In the genomic region with DNA sequence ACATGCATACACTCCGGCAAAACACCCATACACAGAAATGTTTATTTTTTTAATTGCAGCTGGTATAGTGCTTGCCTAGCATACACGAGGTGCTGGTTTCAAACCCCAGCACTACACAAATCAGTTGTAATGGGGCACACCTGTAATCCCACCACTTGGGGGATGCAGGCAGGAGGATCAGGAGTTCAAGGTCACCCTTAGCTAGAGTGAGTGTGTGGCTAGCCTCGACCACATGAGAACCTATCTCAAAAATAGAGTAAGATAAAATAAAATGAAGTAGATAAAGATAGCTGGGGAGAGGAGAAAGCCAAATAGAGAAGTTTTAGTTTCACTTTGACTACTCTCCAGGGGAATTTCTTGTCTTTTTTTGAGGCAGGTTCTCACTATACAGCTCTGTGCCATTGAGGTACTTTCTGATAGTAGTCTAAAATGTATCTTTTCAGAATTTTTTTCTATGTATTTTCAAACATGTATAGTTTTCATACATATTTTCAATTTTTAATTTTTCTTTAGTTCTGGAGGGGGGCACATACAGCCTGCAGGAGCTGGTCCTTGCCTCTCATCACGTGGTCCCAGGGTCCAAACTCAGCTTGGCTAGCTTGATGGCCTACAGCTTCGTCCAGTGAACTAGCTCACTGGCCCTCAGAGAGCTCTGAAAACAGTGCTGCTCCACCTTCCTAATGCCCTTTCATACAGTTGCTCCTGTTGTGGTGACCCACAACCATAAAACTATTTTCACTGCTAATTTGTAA, we compare ENCODE assay signal across 27 mouse cellular contexts. TPM values are rescaled to one million over a fixed set of nuclear protein-coding genes. Genes with fewer than 3 reads are reported as not detected.
DNase-seq lines count a peak whose midpoint lies in the region; ATAC-seq and TF ChIP-seq lines count a peak whose summit lies in the region.
"Had no signal": no experiment of that assay in that cellular context is flagged by ENCODE, and none has a peak within 500 bp of the region (broad histone marks: within the 10 kb centered on the region; RNA-seq: fewer than 3 reads in every experiment).

No protein-coding gene starts in this region.

- ATAC-seq in granulocyte monocyte progenitor cell, adult 5-6 weeks (replicated peaks; ENCODE audit: poor library complexity, severe bottlenecking) = peak; percentile 79
- 0 out of 2 replicates have a peak, but pooled peaks have one; percentile 22 for ATAC-seq in megakaryocyte-erythroid progenitor cell, adult 5-6 weeks (replicated peaks; ENCODE audit: low FRiP score, low TSS enrichment, poor library complexity, severe bottlenecking)
- ATAC-seq in lung, postnatal 0 days = no peak
- ATAC-seq: liver, postnatal 0 days; midbrain, embryonic 16.5 days; Patski had no signal

- no peaks in the 10 kb centered on the region for H3K27me3 ChIP-seq in lung, postnatal 0 days (replicated peaks; ENCODE audit: insufficient read depth, low read length)
- H3K27me3 ChIP-seq: embryonic facial prominence, embryonic 12.5 days; hindbrain, embryonic 12.5 days; limb, embryonic 12.5 days; neural tube, embryonic 13.5 days; Patski had no signal

- no peaks in the 10 kb centered on the region for H3K4me1 ChIP-seq in lung, postnatal 0 days (ENCODE audit: insufficient read depth, low read depth, low read length)
- H3K4me1 ChIP-seq: embryonic facial prominence, embryonic 12.5 days; hindbrain, embryonic 12.5 days; limb, embryonic 12.5 days; midbrain, embryonic 10.5 days; neural tube, embryonic 13.5 days had no signal

- DNase-seq in A20 (ENCODE audit: low read depth, low spot score) = peak; percentile 90
- peak; percentile 51 for DNase-seq in CD4-positive, CD25-positive, alpha-beta regulatory T cell, adult 2 months (ENCODE audit: low read depth, low spot score)
- no peak for DNase-seq in right cerebral cortex, postnatal 14 days
- DNase-seq in layer of hippocampus, postnatal 10 days (ENCODE audit: low spot score in 2 of 2) = no peak
- DNase-seq in lung, postnatal 0 days (ENCODE audit: low spot score) = no peak
- DNase-seq: adrenal gland, adult 2 months; cerebellum, adult 18-20 months; cerebellum, postnatal 14 days; heart, postnatal 10 days; kidney, adult 2 months; kidney, postnatal 10 days; liver, postnatal 0 days; lung, postnatal 10 days; right cerebral cortex, postnatal 4 days had no signal

- TF ChIP-seq EP300 in lung, postnatal 0 days (IDR thresholded peaks at IDR 0.05) = no peak

- H3K9ac ChIP-seq in lung, postnatal 0 days (replicated peaks; ENCODE audit: low read depth) = no peak overlapping the region
- H3K9ac ChIP-seq: embryonic facial prominence, embryonic 12.5 days; hindbrain, embryonic 12.5 days; limb, embryonic 12.5 days; liver, postnatal 0 days; neural tube, embryonic 13.5 days had no signal

- H3K36me3 ChIP-seq in lung, postnatal 0 days (ENCODE audit: insufficient read depth, low read length) = no peaks in the 10 kb centered on the region

- no peak overlapping the region for H3K4me2 ChIP-seq in lung, postnatal 0 days (replicated peaks; ENCODE audit: low read depth, low read length)
- H3K4me2 ChIP-seq: embryonic facial prominence, embryonic 12.5 days; heart, embryonic 11.5 days; hindbrain, embryonic 12.5 days; limb, embryonic 12.5 days; liver, embryonic 11.5 days; neural tube, embryonic 13.5 days had no signal

- no peaks in the 10 kb centered on the region for H3K9me3 ChIP-seq in lung, postnatal 0 days (ENCODE audit: low read length)
- H3K9me3 ChIP-seq: embryonic facial prominence, embryonic 12.5 days; hindbrain, embryonic 12.5 days; limb, embryonic 12.5 days; midbrain, embryonic 10.5 days; neural tube, embryonic 13.5 days had no signal

- no peak overlapping the region for H3K4me3 ChIP-seq in lung, postnatal 0 days (ENCODE audit: low read depth, low read length)
- H3K4me3 ChIP-seq: embryonic facial prominence, embryonic 12.5 days; hindbrain, embryonic 12.5 days; limb, embryonic 12.5 days; midbrain, embryonic 10.5 days; myocyte; neural tube, embryonic 13.5 days had no signal

- 84% methylated on average over 5 of the region's 5 CpGs for WGBS in lung, postnatal 0 days

- no peak overlapping the region for H3K27ac ChIP-seq in lung, postnatal 0 days (ENCODE audit: low read length)
- H3K27ac ChIP-seq: embryonic facial prominence, embryonic 12.5 days; hindbrain, embryonic 12.5 days; limb, embryonic 12.5 days; midbrain, embryonic 10.5 days; neural tube, embryonic 13.5 days; stomach, postnatal 0 days had no signal

- TF ChIP-seq CTCF in lung, postnatal 0 days (IDR thresholded peaks at IDR 0.05) = no peak

RNA-seq across cellular contexts. Expression of a gene that starts 12.0 kb away (rescaled TPM):
- total RNA-seq in granulocyte monocyte progenitor cell, adult 5-6 weeks (2014; fragmentation: Nextera tagmentation) = 4.9 and 7.3 TPM in 2 replicates
- 4.2 and 6.1 TPM in 2 replicates for total RNA-seq in granulocyte monocyte progenitor cell, adult 5-6 weeks (2017)
- 4.5 and 5.4 TPM in 2 replicates for total RNA-seq in megakaryocyte-erythroid progenitor cell, adult 5-6 weeks (2014; fragmentation: Nextera tagmentation)
- total RNA-seq in megakaryocyte-erythroid progenitor cell, adult 5-6 weeks (2017) = 6.1 and 7.2 TPM in 2 replicates
- total RNA-seq in layer of hippocampus, postnatal 10 days (2021) = 1 to 10 TPM; 7.9 to 8.3 TPM
- polyA plus RNA-seq in lung, postnatal 0 days (2015; fragmentation: Nextera tagmentation; extraction: Ambion mirVana) = 0.47 and 0.71 TPM in 2 replicates

RNA-seq across cellular contexts. Expression of a gene that starts 27.6 kb away (rescaled TPM):
- total RNA-seq in granulocyte monocyte progenitor cell, adult 5-6 weeks (2014; fragmentation: Nextera tagmentation) = 15.2 and 16.5 TPM in 2 replicates
- 17.0 and 25.5 TPM in 2 replicates for total RNA-seq in granulocyte monocyte progenitor cell, adult 5-6 weeks (2017)
- 19.2 and 21.7 TPM in 2 replicates for total RNA-seq in megakaryocyte-erythroid progenitor cell, adult 5-6 weeks (2014; fragmentation: Nextera tagmentation)
- total RNA-seq in megakaryocyte-erythroid progenitor cell, adult 5-6 weeks (2017) = 15.8 and 32.9 TPM in 2 replicates
- total RNA-seq in layer of hippocampus, postnatal 10 days (2021) = 10 to 100 TPM in 1 of 2 experiments, 1 to 10 TPM in 1; 9.8 to 11.5 TPM
- 3.8 and 4.0 TPM in 2 replicates for polyA plus RNA-seq in lung, postnatal 0 days (2015; fragmentation: Nextera tagmentation; extraction: Ambion mirVana)

RNA-seq across cellular contexts. Expression of a gene that starts 59.0 kb away (rescaled TPM):
- 1,672 and 1,793 TPM in 2 replicates for total RNA-seq in granulocyte monocyte progenitor cell, adult 5-6 weeks (2014; fragmentation: Nextera tagmentation)
- total RNA-seq in granulocyte monocyte progenitor cell, adult 5-6 weeks (2017) = 1,306 and 1,376 TPM in 2 replicates
- 2,115 and 2,210 TPM in 2 replicates for total RNA-seq in megakaryocyte-erythroid progenitor cell, adult 5-6 weeks (2014; fragmentation: Nextera tagmentation)
- total RNA-seq in megakaryocyte-erythroid progenitor cell, adult 5-6 weeks (2017) = 2,337 and 2,464 TPM in 2 replicates
- total RNA-seq in layer of hippocampus, postnatal 10 days (2021) = 100 to 1,000 TPM; 450 to 460 TPM
- polyA plus RNA-seq in lung, postnatal 0 days (2015; fragmentation: Nextera tagmentation; extraction: Ambion mirVana) = 641 and 650 TPM in 2 replicates

Comparison
In these comparisons a context has a peak if more than half of its experiments do, and no peak if none do; other contexts are left out.
1. DNase-seq: peak in A20 (single experiment) and CD4-positive, CD25-positive, alpha-beta regulatory T cell, adult 2 months (single experiment); none in right cerebral cortex, postnatal 14 days (single experiment), layer of hippocampus, postnatal 10 days (0 of 2) and lung, postnatal 0 days (single experiment).